Mouse (Mus musculus) small intestine, adult 2 months (tissue): ENCODE results near the gene Zfp36l1.

Source experiments
- CTCF ChIP-seq: fragments of 200-500 bp; IDR thresholded peaks from 2 replicates; pipeline ENCODE4 v1.5.1; 2012; ENCODE audit warnings: low read depth, mild to moderate bottlenecking, control low read depth, inconsistent platforms, low read length, moderate library complexity, mixed read lengths; ENCODE audit not compliant: insufficient replicate concordance, insufficient read length; ENCODE audit errors: extremely low read depth
- POLR2A ChIP-seq: fragments of 200-500 bp; IDR thresholded peaks from 2 replicates; pipeline ENCODE4 v1.6.1; 2012; ENCODE audit warnings: low read depth, mild to moderate bottlenecking, control low read depth, inconsistent platforms, low read length, moderate library complexity

DNA sequence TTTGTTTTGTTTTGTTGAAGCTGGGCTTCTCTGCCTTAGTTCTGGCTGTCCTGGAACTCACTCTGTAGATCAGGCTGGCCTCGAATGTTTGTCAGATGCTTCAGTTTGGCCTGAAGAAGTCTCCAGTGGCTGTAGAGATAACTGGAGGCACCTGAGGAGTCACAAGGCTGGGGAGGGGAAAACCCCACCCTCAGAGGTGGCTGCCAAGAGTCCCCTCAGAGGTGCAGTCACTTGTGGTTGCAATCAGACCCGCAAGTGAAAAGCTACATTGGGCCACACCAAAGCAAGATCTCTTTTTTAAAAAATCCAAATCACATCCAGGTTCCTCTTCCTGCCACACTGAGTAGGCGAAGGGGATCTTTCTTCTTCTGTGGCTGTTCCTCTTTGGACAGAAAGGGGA is 43.8 kb downstream of the Zfp36l1 start:
- TF ChIP-seq POLR2A (no peak), CTCF (no peak)
